ENCODE assay signal across 16 mouse cellular contexts in genomic region chr6:38757597-38757996, GRCm38 (mm10).
"Had no signal": no experiment of that assay in that cellular context is flagged by ENCODE, and none has a peak within 500 bp of the region (broad histone marks: within the 10 kb centered on the region; RNA-seq: fewer than 3 reads in every experiment).

No protein-coding gene starts in this region.

- H3K27me3 ChIP-seq: lung, embryonic 15.5 days; megakaryocyte, embryonic 14.5 days; midbrain, embryonic 13.5 days; midbrain, embryonic 15.5 days; neural tube, embryonic 12.5 days had no signal

- H3K9me3 ChIP-seq: lung, embryonic 15.5 days; megakaryocyte, embryonic 14.5 days; midbrain, embryonic 13.5 days; midbrain, embryonic 15.5 days; neural tube, embryonic 12.5 days had no signal

- H3K9ac ChIP-seq: lung, embryonic 15.5 days; midbrain, embryonic 13.5 days; midbrain, embryonic 15.5 days; neural tube, embryonic 12.5 days had no signal

- ATAC-seq: lung, postnatal 0 days; midbrain, embryonic 13.5 days; midbrain, embryonic 15.5 days had no signal

- H3K27ac ChIP-seq: lung, embryonic 15.5 days; macrophage; midbrain, embryonic 13.5 days; midbrain, embryonic 15.5 days; neural tube, embryonic 12.5 days had no signal

- H3K4me2 ChIP-seq: lung, embryonic 15.5 days; midbrain, embryonic 11.5 days; midbrain, embryonic 13.5 days; midbrain, embryonic 15.5 days; neural tube, embryonic 12.5 days had no signal

- H3K4me3 ChIP-seq: lung, embryonic 15.5 days; megakaryocyte, embryonic 14.5 days; midbrain, embryonic 13.5 days; midbrain, embryonic 15.5 days; neural tube, embryonic 12.5 days had no signal

- H3K36me3 ChIP-seq: lung, embryonic 15.5 days; midbrain, embryonic 13.5 days; midbrain, embryonic 15.5 days; neural tube, embryonic 12.5 days had no signal

- H3K4me1 ChIP-seq: lung, embryonic 15.5 days had no signal

- DNase-seq: lung, adult 2 months; lung, postnatal 14 days; lung, postnatal 36 days; right cerebral cortex, postnatal 14 days; spleen, adult 18-20 months; thymus, adult 18-20 months; thymus, postnatal 14 days; thymus, postnatal 36 days had no signal
